Mouse (Mus musculus): Measurements from ENCODE around the gene Pacs1. TPM values are rescaled to one million over a fixed set of nuclear protein-coding genes. Genes with fewer than 3 reads are reported as not detected.

The Pacs1 gene
- total and polyA plus RNA-seq, 2 experiments from 2014 or later, result 49.9 to 124 TPM

GRCm38 (mm10) chr19:5198553-5198952 is 74.4 kb downstream of the Pacs1 start:
- Histone ChIP-seq H3K36me3 (ENCODE audit: insufficient read depth, low read length) (no peaks in the 10 kb centered on the region), H3K4me3 (ENCODE audit: low read depth, low read length) (no peak overlapping the region), H3K4me2 (ENCODE audit: low read depth, low read length, poor library complexity, severe bottlenecking) (no peak overlapping the region), H3K9me3 (ENCODE audit: low read length) (no peaks in the 10 kb centered on the region), H3K27me3 (ENCODE audit: insufficient read depth, low read length) (no peaks in the 10 kb centered on the region), H3K9ac (replicated peaks; ENCODE audit: low read length, poor library complexity, severe bottlenecking) (no peak overlapping the region), H3K27ac (ENCODE audit: low read depth, low read length) (no peak overlapping the region), H3K4me1 (ENCODE audit: insufficient read depth, low read length) (no peaks in the 10 kb centered on the region)
- DNase-seq (ENCODE audit: low spot score) (no peak), ATAC-seq (ENCODE audit: low FRiP score) (no peak)
- WGBS, result 82% methylated on average over 3 of the region's 3 CpGs
- TF ChIP-seq CTCF (IDR thresholded peaks at IDR 0.05), result no peak

DNA sequence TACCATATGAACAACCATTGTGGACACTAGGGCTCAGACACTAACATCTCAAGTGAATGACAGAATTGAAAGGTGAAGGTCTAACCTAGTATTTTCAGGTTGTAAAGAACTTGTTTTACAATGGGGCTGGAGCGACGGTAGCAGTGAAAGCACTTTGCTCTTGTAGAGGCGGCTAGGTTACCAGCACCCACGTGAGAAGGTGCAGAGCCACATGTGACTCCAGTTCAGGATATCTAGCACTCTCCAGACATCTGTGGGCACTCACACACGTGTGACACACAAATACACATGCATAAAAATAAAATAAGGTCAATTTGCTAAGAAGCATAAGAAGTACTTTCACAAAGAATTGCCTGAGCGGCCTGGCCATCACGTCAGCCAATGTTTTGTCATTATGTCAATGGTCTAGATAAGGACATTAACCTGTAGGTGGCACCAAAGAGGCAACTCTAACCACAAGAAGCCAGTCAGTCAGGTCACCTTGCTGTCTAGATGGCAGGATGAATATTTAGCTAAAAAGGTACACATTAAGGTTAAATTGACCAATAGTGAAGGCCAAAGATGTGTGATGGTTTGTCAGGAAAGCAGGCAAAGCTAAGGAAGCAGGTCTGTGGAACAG is 77.4 kb downstream of the Pacs1 start:
- no peaks in the 10 kb centered on the region for H3K9me3 ChIP-seq (ENCODE audit: low read length)
- DNase-seq (ENCODE audit: low spot score) (peak; percentile 82), ATAC-seq (ENCODE audit: low FRiP score) (no peak)
- no peak overlapping the region for H3K9ac ChIP-seq (replicated peaks; ENCODE audit: low read length, poor library complexity, severe bottlenecking)
- no peak overlapping the region for H3K27ac ChIP-seq (ENCODE audit: low read depth, low read length)
- H3K4me1 ChIP-seq (ENCODE audit: insufficient read depth, low read length), result no peaks in the 10 kb centered on the region
- no peaks in the 10 kb centered on the region for H3K27me3 ChIP-seq (ENCODE audit: insufficient read depth, low read length)
- TF ChIP-seq CTCF (IDR thresholded peaks at IDR 0.05), result peak; percentile 76
- 63% methylated on average over 7 of the region's 7 CpGs for WGBS
- H3K36me3 ChIP-seq (ENCODE audit: insufficient read depth, low read length), result no peaks in the 10 kb centered on the region
- H3K4me2 ChIP-seq (ENCODE audit: low read depth, low read length, poor library complexity, severe bottlenecking), result no peak overlapping the region
- H3K4me3 ChIP-seq (ENCODE audit: low read depth, low read length), result no peak overlapping the region

- TF ChIP-seq CTCF (IDR thresholded peaks at IDR 0.05), result no peak
- DNase-seq (ENCODE audit: low spot score), result no peak
- H3K4me3 ChIP-seq (ENCODE audit: low read depth, low read length), result no peak overlapping the region
Measured at GRCm38 (mm10) chr19:5192397-5192796, 80.5 kb downstream of the Pacs1 start.

DNA sequence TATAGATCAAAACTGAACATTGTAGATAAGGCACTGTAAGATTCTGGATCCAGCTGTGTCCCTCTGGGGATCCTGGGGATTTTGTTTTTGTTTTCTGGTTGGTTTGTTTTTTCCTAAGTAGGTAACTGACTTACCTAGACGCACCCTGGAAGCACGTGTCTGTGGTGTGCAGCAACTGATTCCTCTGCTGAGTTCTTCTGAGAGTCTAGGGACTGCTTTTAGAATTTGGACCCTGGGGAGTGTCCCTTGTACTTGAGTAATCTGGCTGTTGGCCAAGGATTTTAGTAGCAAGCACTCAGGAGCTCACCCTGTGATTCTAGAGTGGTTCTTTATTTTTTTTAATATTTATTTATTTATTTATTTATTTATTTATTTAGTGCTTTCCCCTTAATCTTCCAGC is 85.5 kb downstream of the Pacs1 start:
- 73% methylated on average over 2 of the region's 2 CpGs for WGBS
- Histone ChIP-seq H3K4me1 (ENCODE audit: insufficient read depth, low read length) (no peaks in the 10 kb centered on the region), H3K4me2 (ENCODE audit: low read depth, low read length, poor library complexity, severe bottlenecking) (no peak overlapping the region), H3K9ac (replicated peaks; ENCODE audit: low read length, poor library complexity, severe bottlenecking) (no peak overlapping the region), H3K27me3 (ENCODE audit: insufficient read depth, low read length) (no peaks in the 10 kb centered on the region), H3K9me3 (ENCODE audit: low read length) (no peaks in the 10 kb centered on the region), H3K27ac (ENCODE audit: low read depth, low read length) (no peak overlapping the region), H3K4me3 (ENCODE audit: low read depth, low read length) (no peak overlapping the region), H3K36me3 (ENCODE audit: insufficient read depth, low read length) (no peaks in the 10 kb centered on the region)
- no peak for ATAC-seq (ENCODE audit: low FRiP score)
- no peak for TF ChIP-seq CTCF (IDR thresholded peaks at IDR 0.05)
- no peak for DNase-seq (ENCODE audit: low spot score)

More at GRCm38 (mm10) chr19:5192397-5192796, 80.5 kb downstream of the Pacs1 start:
- no peak for ATAC-seq (ENCODE audit: low FRiP score)
- no peaks in the 10 kb centered on the region for H3K9me3 ChIP-seq (ENCODE audit: low read length)
- H3K4me1 ChIP-seq (ENCODE audit: insufficient read depth, low read length), result no peaks in the 10 kb centered on the region
- H3K36me3 ChIP-seq (ENCODE audit: insufficient read depth, low read length), result no peaks in the 10 kb centered on the region
- no peaks in the 10 kb centered on the region for H3K27me3 ChIP-seq (ENCODE audit: insufficient read depth, low read length)
- H3K9ac ChIP-seq (replicated peaks; ENCODE audit: low read length, poor library complexity, severe bottlenecking), result no peak overlapping the region
- no peak overlapping the region for H3K4me2 ChIP-seq (ENCODE audit: low read depth, low read length, poor library complexity, severe bottlenecking)
- no peak overlapping the region for H3K27ac ChIP-seq (ENCODE audit: low read depth, low read length)

DNA sequence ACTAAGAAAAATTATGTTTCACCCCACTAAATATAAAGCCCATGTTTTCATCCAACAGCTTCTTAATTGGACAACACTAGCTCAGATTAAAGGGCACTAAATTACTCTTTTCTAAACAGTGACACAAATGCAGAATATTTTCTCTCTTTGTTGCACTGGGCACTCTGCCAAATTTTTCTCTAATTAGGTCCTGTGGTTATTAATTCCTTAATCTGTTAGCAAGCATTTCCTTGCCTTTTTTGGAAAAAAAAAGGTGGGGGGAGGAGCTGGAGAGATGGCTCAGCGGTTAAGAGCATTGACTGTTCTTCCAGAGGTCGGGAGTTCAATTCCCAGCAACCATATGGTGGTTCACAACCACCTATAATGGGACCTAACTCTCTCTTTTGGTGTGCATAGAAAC is 91.0 kb downstream of the Pacs1 start:
- Histone ChIP-seq H3K9ac (replicated peaks; ENCODE audit: low read length, poor library complexity, severe bottlenecking) (no peak overlapping the region), H3K9me3 (ENCODE audit: low read length) (no peaks in the 10 kb centered on the region), H3K4me2 (ENCODE audit: low read depth, low read length, poor library complexity, severe bottlenecking) (no peak overlapping the region), H3K27ac (ENCODE audit: low read depth, low read length) (no peak overlapping the region), H3K4me3 (ENCODE audit: low read depth, low read length) (no peak overlapping the region), H3K27me3 (ENCODE audit: insufficient read depth, low read length) (no peaks in the 10 kb centered on the region), H3K4me1 (ENCODE audit: insufficient read depth, low read length) (no peaks in the 10 kb centered on the region), H3K36me3 (ENCODE audit: insufficient read depth, low read length) (no peaks in the 10 kb centered on the region)
- ATAC-seq (ENCODE audit: low FRiP score), result no peak
- peak; percentile 66 for DNase-seq (ENCODE audit: low spot score)
- TF ChIP-seq CTCF (IDR thresholded peaks at IDR 0.05), result no peak
- WGBS, result 67% methylated on average over 2 of the region's 2 CpGs

- TF ChIP-seq CTCF (IDR thresholded peaks at IDR 0.05), result no peak
- no peaks in the 10 kb centered on the region for H3K9me3 ChIP-seq (ENCODE audit: low read length)
- H3K4me2 ChIP-seq (ENCODE audit: low read depth, low read length, poor library complexity, severe bottlenecking), result no peak overlapping the region
- no peak overlapping the region for H3K4me3 ChIP-seq (ENCODE audit: low read depth, low read length)
- no peak for DNase-seq (ENCODE audit: low spot score)
- no peaks in the 10 kb centered on the region for H3K36me3 ChIP-seq (ENCODE audit: insufficient read depth, low read length)
- H3K4me1 ChIP-seq (ENCODE audit: insufficient read depth, low read length), result no peaks in the 10 kb centered on the region
- no peak overlapping the region for H3K9ac ChIP-seq (replicated peaks; ENCODE audit: low read length, poor library complexity, severe bottlenecking)
- WGBS, result 76% methylated on average over 5 of the region's 5 CpGs
- H3K27ac ChIP-seq (ENCODE audit: low read depth, low read length), result no peak overlapping the region
- H3K27me3 ChIP-seq (ENCODE audit: insufficient read depth, low read length), result no peaks in the 10 kb centered on the region
- ATAC-seq (ENCODE audit: low FRiP score), result no peak
Measured at GRCm38 (mm10) chr19:5178631-5179030, 94.3 kb downstream of the Pacs1 start.
